Mouse (Mus musculus) cortical plate, adult 2 months (tissue): Measurements from ENCODE around the gene Fli1.

Experiments used
- CTCF ChIP-seq: fragments of 200-500 bp; IDR thresholded peaks from 2 replicates; pipeline ENCODE4 v1.5.1; 2011; ENCODE audit warnings: mild to moderate bottlenecking, control low read depth, low read length; ENCODE audit not compliant: insufficient read depth; ENCODE audit errors: extremely low read depth
- POLR2A ChIP-seq: fragments of 200-500 bp; IDR thresholded peaks from 2 replicates; pipeline ENCODE4 v1.6.1; 2011; ENCODE audit warnings: mild to moderate bottlenecking, low read length, control low read depth; ENCODE audit not compliant: insufficient read depth; ENCODE audit errors: extremely low read depth

DNA sequence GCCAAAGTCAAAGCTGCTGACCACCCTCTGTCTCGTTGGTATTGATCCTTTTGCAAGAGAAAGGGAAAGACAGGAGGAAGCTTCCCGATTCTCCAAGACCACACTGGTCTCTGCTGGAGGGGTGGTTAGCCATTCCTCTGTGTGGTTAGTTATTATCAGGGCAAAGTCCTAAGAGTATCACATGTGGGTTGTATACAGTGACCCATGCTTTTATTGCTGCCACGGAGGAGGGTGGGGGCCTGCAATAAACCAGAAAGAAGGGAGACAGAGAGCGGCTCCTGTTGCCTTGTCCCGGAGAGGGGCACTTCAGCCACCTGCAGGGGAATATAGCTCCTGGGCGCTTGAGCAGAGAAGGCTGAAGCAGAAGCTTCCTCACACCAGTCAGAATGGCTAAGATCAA lies 41.2 kb upstream of the Fli1 start:
- TF ChIP-seq POLR2A (no peak), CTCF (no peak)
